Mouse (Mus musculus) spleen, embryonic (tissue): ENCODE results near the gene Nup133.
"Not testable (repeated sequence)": the region's sequence is repeated elsewhere in the genome, so short reads cannot be mapped to it uniquely, and the experiment has no call there.

ENCODE experiments used
- CTCF ChIA-PET: fragments of 350-600 bp; sonication (Branson Sonifier 250); formaldehyde crosslinking; loops from one replicate; lab custom pipeline; 2022; lab: Charles Lee

The Nup133 gene

DNA sequence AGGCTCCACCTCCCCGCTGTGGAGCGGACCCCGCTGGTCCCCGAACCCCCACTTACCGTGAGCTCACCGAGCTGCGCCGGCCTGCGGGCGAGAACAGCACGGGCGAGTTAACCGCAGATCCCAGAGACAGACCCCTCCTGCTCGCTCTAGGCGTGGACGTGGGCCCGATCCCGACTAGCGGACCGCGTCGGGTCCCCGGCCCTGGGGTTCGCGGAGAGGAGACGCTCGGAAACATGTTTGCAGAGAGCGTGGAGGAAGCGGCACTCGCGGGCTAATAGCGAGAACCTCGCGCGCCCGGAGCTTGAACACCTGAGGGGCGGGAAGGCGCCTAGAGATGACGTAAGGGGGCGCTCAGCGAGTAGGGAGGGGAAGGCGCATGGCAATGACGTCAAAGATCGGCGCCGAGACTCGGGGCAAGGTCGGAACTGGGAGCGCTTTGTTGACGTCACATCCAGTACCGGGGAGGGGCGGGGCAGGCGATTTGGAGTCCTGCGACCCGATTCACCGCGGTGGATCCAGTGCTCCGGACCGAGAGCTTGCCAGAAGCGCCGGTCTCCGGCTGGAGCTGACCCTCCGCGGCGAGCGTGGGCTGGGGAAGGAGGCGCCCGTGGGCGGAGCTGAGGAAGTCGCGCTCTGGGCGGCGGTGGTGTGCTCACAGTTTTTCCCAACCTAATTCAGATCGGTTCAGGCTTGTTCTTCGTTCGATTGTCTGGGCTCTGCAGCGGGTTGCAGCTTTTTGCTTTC lies at the start of gene Nup133:
Nup133 (minus strand) TSS at position 324 of the 744 bp plus-strand sequence.
- CTCF ChIA-PET: no interaction called here

DNA sequence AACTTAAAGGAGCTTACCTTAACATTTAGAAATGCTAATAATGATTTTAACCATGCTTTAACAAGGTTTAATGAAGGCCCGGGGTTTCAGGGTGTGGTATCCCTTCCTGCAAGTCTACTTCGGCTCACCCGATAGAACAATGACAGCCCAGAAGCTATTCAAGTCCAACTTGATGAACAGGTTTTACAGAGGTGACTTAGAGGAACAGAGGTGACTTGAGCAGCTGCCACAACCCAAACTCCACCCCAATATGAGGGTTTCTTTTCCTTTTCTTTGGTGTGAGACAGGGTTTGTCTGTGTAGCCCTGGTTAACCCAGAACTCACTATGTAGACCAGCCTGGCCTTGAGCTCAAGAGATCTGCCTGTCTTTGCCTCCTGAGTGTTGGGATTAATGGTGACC lies 44.9 kb upstream of the Nup133 start:
- CTCF ChIA-PET: no interaction called here

DNA sequence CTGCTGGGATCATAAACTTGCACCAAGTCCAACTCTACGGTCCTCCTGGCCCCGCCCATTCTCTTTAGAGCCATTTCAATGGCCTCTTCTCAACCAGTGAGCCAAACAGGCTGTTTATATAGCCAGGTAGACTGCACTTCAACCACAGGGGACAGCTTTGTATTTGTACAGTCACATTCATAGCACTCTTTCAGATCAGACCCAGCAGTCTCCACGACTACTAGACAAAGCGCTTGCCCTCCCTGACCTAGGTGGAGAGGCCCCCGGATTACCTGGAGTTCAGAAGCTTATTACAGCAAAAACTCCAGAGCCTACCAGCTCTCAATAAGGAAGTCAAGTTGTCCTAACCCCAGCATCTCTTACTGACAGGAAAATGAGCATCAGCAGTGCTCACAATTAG lies 44.5 kb upstream of the Nup133 start:
- CTCF ChIA-PET: no interaction called here

DNA sequence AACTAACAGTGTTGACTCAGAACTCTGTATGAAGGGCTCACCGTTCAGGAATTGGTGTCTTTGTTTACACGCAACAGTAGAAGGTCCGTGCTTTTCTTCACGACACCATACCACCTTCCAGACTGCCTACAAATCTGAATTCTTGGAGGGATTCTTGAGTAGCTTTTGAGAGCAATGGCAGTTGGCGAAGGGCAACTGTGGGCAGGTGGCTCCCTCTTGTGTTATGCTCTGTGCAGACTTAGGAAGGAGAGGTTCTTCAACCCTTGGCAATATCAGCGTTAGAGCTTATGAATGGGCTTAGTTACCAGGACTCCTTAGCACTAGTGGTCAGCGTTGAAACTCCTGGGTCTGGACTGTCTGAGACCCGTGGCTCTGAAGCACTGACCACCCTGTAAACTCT lies 43.5 kb upstream of the Nup133 start:
- CTCF ChIA-PET: interaction anchor here (0.6 kb wide), 1 partner anchor 225 kb away, joined by 3 read pairs; no protein-coding TSS in a partner anchor

DNA sequence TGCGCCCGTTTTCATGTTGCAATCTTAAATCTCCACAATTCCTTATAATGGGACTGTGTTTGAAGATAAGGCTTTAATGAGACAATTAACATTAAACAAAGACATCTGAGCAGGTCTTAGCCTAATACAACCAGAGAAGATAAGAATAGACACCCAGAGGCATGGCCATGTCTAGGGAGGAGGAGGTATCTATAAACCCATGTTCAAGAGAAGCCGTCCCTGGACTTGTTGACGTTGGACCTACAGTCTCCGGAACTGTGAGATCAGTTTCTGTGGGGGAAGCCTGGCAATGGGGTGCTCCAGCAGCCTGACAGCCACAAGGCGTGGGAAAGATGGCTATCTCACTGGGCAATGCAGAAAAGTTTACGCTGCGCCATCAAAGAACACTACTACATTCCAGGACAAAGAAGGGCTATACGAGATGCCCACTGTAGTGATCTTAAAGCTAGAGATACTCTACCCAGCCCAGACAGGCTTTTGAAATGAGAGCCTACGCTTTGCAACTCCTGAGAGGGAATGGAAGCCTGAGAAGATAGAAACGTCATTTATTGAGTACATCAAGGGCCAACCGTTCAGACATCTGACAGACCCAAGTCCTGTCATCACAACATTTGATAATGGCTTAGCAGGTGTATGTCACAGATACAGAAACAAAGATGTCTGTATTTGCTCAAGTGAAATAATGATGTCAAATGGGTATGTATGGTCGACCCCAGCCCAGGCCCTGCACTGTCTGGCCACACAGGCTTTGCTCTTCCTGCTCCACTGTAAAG lies 41.4 kb upstream of the Nup133 start:
- CTCF ChIA-PET: interaction anchor here (0.7 kb wide), 1 partner anchor 63 kb away, joined by 5 read pairs; no protein-coding TSS in a partner anchor

DNA sequence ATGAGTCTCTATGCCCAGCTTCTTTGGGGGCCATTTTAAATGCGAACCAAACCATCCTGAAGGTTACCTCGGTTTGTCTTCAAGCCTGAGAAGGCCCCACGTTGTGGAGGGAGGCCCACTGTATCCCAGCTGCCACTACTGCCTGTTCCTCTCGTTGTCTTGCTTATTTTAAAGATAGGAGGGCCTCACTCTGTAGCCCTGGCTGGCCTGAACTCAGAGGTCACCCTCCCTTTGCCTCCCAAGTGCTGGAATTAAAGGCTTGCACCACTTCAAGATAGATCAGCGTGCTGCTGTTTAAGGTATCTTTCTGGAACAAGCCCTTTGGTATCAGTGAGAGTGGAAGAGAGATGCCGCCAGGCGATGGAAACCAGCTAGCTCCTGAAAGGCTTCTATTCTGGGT lies 40.1 kb upstream of the Nup133 start:
- CTCF ChIA-PET: no interaction called here

DNA sequence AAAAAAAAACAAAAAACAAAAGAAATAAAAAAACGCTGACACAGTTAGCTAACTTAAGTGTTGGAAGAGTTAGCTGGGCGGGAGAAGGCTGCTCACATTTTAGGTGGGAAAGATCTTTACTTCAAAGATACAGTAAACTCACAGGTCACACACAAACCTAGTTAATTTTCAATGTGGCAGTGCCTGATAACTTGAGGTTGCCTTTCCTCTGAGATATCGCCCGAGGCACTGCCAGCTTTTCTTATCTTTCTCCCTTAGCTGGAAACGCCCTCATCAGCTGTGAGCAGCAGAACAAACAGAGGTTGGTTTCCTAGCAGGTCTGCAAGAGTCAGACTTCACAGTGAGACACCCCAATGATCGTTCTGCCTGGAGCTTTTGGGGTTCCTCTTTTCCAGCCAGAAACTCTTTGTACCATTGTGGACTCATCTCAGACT lies 39.6 kb upstream of the Nup133 start:
- CTCF ChIA-PET: no interaction called here

DNA sequence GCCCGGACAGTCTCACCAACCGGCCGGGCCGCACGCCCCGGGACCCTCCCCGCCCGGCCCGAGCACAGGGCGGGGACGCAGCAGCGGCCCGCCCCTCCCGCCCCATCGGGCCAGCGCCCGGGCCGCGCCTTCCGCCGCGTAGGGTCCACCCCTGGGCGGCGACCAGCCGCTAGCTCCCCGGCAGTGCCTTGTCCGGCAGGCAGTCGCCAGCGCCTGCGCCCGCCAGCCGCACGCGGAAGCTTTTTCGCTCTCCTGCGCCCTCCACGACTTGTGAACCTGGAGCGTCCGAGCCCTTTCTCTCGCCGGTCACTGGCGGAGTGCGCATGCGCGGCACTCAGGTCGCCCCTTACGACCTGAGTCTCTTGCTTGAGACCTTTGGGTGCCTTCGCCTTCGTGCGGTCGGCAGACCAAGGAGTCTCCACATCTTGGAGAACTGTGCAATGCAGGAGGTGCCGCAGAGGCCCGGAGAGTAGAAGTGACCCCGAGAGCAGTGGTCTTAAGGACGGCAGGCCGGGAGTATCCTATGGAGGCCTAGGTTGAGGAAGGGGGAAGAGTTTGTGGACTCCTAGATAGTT lies 33.8 kb upstream of the Nup133 start, which contains the start of gene Abcb10:
Abcb10 (minus strand) TSS at position 297 of the 575 bp plus-strand sequence.
- CTCF ChIA-PET: interaction anchor here (0.6 to 0.7 kb wide), 2 partner anchors 56 to 462 kb away, joined by 5 to 7 read pairs; no protein-coding TSS in a partner anchor

DNA sequence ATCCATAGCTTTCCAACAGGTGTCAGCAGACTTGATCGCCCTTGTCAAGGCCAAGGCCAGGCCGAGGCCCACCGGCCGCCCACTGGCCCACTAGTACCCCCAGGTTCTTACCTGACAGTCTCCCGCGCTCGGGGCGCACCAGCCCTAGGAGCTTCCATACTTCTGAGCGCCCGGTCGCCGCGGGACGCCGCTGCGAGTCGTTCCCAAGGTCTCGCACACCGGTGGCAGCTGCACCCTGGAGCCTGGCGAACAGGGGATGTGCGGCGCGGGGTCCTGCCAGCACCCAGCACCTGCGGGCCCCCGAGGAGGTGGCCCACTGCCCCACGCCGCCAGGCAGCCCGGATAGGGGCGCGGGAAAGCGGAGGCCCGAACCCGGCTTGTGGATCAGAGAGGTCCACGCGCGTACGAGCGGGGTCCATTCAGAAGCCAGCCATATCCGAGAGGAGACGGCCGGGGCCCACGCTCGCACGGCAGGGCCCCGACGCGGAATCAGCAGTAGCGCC lies 33.3 kb upstream of the Nup133 start:
- CTCF ChIA-PET: interaction anchor here (0.6 kb wide), 1 partner anchor 462 kb away, joined by 5 read pairs; no protein-coding TSS in a partner anchor

DNA sequence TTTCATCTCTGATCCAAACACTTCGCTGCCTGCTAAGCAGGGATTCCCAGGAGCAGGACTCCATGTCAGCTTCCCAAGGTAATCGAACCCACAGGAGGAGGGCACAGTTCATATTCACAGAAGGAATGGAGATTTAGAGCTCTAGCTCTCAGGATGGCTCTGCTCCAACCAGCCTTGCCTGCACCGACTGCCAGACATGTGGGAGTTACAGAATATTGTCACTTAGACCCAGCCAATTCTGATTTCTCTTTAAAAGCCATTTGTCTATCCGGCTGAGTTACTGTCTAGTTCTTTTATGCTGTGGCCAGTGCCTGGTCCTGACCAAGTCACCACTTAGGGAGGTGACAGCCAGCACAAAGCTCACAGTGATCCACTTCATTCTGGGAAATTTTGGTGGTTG lies 32.6 kb upstream of the Nup133 start:
- CTCF ChIA-PET: interaction anchor here (0.6 kb wide), 1 partner anchor 310 kb away, joined by 3 read pairs; no protein-coding TSS in a partner anchor

DNA sequence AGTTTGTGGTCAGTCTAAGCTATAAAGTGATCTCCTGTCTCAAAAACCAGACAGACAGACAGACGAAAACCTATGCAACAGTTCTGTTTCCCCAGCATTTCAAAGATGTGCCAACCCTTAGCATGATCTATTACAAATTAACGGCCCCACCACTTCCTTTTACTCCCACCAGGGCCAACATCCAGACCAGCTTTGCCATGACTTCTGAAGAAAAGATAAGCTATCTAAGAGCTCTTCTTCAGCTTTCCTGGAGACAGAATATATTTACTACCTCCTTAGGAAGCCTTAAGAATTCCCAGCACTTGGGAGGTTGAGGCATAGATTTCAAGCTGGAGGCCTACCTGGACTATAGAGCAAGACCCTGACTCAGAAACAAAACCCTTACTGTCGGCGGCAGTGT lies 31.2 kb upstream of the Nup133 start:
- CTCF ChIA-PET: no interaction called here

DNA sequence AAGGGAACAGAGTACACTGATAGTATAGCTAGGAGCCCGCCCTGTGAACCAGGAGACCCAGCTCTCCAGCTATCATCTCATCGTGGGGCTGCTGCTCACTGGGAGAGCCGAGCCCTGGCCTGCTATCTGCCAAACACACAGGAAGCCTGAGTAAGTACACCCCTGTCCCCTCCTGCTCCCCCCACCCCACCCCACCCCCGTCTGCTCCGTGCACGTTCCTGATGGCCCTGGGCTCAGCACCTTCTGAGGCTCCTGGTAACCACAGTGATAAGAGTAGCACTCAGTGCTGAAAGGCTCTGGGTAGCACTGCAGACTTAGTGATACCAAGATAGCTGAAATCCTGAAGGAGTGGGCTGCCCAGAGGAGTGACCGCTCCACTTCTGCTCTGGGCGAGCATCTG lies 29.9 kb upstream of the Nup133 start:
- CTCF ChIA-PET: no interaction called here

DNA sequence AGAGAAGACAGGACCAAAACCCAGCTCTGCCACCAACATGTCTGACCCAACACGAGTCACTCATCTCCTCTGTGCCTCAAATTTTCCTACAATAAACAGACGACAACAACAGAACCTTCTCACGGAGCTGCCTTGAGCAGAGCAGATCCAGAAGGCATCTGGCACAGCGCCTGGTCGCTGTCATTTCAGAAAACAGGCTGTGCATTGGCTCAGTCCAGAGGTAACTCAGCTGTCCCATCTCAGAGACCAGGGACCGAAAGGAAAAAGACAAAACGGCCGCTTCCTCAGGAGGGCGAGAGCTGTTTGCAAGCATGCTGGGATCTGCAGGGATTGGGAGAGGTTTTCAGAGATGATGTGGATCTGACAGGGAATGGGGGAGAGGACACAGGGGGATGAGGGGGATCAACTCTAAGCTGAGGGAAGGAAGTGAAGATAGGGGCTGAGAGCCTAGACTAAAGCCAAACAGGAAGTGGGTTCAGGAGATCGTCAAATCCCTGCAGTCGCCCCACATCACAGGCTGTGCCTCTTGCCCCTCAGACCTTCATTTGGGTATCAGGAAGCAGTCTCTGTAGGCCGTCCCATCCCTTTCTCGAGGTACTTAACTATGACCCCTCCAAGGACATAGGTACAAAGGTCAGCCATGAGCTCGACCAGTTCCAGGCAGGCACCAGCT lies 29.2 kb upstream of the Nup133 start:
- CTCF ChIA-PET: no interaction called here

DNA sequence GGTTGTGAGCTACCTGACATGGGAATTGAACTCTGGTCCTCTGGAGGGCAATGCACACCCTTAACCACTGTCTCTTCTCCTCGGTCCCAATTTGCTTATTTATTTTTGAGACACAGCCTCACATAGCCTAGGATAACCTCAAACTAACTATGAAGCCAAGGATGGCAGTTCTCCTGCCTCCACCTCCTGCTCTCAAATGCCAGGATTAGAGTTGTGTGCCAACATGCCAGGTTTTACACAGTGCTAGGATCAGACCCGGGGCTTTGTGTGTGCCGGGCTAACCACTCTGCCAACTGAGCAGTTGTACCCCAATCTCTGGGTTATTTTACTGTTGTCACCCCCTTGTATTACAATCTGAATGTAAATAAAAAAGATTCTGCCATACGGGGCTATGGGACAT lies 28.4 kb upstream of the Nup133 start:
- CTCF ChIA-PET: no interaction called here

DNA sequence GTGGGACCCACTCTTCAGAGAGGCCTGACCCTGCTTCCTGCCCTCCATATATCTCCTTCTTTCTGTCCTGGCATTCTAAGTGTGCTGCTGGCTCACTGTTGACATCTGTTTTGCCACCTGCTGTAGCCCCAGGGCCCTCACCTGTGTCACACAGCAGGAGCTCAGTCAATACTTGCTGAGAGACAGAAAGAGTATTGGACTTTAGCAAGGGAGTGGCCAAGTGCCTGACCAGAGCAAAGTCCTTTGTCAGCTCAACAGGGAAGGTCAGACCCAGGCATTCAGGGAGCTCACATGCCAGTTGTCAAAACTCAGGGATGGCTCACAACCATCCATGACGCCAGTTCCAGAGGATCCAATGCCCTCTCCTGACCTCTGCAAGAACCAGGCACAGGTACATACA lies 24.4 kb upstream of the Nup133 start:
- CTCF ChIA-PET: interaction anchor here (0.6 kb wide), 1 partner anchor 9 kb away, joined by 3 read pairs; no protein-coding TSS in a partner anchor

DNA sequence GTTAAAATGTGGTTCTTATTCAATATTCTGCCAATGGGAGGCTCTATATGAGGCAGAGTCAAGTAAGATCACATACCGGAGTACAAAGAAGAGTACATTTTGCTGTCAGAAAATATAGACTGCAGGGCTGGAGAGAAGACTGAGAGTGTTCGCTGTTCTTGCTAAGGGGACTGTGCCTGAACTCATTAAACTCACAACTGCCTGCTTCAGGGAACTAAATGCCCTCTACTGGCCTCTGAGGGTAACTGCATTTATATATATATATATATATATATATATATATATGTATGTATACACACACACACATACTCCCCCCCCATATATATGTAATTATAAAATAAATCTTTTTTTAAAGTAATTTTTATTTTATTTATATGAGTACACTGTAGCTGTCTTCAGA lies 17.8 kb upstream of the Nup133 start:
- CTCF ChIA-PET: interaction anchor here (1.6 kb wide), 1 partner anchor 13 kb away, joined by 5 read pairs; no protein-coding TSS in a partner anchor

DNA sequence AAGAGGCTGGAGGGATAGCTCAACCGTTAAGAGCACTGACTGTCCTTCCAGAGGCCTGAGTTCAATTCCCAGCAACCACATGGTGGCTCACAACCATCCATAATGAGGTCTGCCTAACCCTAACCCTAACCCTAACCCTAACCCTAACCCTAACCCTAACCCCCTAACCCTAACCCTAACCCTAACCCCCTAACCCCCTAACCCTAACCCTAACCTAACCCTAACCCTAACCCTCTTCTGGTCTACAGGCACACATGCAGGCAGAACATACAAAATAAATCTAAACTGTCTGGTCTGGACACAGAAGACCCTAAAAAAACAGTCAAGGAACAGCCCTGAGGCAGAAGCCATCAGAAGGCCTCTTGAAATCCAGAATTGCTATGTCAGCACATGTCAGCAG lies 12.3 kb upstream of the Nup133 start:
- CTCF ChIA-PET: no interaction called here

DNA sequence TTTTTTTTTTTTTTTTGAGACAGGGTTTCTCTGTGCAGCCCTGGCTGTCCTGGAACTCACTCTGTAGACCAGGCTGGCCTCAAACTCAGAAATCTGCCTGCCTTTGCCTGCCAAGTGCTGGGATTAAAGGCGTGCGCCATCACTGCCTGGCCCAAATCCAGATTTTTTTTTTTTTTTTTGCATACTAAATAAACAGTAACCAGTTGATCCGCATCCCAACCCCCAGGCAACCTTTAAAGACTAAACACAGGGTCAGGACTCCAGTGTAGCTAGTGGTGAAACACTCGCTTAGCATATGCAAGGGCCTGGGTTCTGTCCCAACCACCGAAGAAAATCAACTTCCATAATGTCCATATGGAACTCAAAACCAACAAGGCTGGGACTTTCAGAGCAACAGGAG lies 11.5 kb upstream of the Nup133 start:
- CTCF ChIA-PET: not testable (repeated sequence)

DNA sequence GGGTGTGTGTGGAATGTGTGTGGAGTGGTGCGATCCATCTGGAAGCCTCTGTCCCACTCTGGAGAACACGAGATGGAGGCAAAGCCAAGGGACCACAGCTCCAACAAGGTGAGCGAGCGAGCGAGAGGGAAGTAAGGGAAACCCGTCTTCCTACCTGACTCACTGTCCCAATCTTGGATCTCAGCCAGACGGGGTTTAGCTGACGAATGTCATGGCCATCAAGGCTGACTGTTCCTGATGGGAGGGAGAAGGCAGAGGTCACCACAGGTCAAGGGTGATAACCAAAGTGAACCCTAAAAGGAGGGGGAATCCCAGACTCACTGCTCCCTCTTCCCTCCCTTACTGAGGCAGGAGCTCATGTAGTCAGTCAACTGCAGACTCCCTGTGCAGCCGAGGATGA lies 11.0 kb upstream of the Nup133 start:
- CTCF ChIA-PET: no interaction called here

DNA sequence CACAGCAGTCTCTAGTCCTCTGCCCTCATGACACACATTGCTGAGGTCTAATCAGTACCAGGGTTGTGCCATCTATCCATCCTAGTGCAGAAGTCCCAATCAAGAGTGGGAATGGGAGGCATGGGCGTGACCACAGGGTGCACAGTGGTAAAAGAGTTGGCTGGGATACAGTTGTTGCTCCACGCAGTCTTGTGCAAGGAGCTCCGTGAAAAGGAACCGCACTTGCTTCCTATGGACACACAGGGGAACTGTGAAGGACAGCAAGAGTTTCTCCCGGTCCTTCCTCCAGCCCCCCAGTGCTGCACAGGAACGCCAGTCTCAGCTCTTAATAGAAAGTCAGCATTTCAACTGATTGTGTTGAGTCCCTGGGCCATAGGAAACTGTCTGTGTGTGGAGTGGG lies 10.4 kb upstream of the Nup133 start:
- CTCF ChIA-PET: no interaction called here

DNA sequence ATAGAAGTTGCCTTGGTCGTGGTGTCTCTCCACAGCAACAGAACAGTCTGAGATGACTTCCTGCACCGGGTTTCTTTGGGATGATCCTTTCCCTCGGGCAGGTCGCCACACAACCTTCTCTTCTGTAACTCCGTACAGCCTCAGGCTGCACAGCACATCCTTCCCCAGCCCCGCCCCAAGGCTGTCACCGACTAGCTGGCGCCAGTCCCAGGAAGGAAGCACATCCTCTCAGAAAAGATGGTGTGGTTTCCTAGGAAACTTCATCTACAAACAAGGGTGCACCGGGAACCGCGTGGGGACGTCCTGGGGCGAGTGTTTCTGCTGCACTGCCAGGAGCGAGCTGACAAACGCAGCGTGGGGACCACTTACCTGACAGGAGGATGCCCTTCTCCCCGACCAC lies 9.1 kb upstream of the Nup133 start:
- CTCF ChIA-PET: no interaction called here
